Mouse (Mus musculus): Measurements from ENCODE around the gene Rnf207.

DNA sequence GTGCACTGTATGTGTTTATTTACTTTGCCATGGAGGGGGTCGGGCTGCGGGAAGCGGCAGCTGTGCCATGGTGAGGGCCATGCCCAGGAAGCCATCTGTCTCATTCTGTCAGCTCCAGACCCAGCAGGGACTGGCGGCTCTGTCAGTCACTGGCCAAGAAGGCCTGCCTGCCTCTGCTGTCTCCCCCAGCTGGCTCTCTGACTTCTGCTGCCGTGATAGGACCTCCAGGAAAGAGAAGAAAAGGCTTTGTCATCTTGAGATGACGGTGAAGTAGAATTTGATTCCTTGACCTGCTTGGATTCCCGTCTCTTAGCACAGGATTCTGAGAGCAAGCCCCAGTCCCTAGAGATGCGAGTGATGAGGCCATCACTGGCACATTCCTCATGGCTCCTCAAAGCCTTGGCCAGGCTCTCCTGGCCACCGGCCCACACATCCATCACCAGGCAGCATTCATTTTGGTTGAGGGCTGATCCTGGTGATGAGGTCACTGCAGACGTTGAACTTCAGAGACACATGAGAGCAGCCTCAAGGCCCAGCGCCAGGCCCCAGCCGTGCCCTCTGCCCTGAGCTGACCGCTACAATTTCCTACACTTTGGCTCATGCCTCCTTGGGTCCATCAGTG lies 50.9 kb downstream of the Rnf207 start:
- TF ChIP-seq POLR2A (IDR thresholded peaks at IDR 0.05; ENCODE audit: insufficient read depth, low read depth, low read length): no peak
- TF ChIP-seq CTCF (IDR thresholded peaks at IDR 0.05; ENCODE audit: insufficient read depth, low read depth, low read length): no peak
